Mouse (Mus musculus) brain, embryonic 14.5 days (tissue): Measurements from ENCODE around the gene Proser1. TPM values are rescaled to one million over a fixed set of nuclear protein-coding genes. Genes with fewer than 3 reads are reported as not detected.

Source experiments
- DNase-seq: peaks from one replicate; pipeline ENCODE4 v3.0.0-alpha.2; 2011; ENCODE audit warnings: low read depth
- CTCF ChIP-seq: fragments of 200-500 bp; IDR thresholded peaks from 2 replicates; pipeline ENCODE4 v1.5.1; 2012; ENCODE audit warnings: inconsistent platforms, mild to moderate bottlenecking, moderate library complexity, borderline replicate concordance; ENCODE audit not compliant: insufficient read depth, insufficient read length; ENCODE audit errors: extremely low read depth
- POLR2A ChIP-seq: fragments of 200-500 bp; IDR thresholded peaks from 2 replicates; pipeline ENCODE4 v1.6.1; 2012; ENCODE audit warnings: mild to moderate bottlenecking, inconsistent platforms, borderline replicate concordance; ENCODE audit not compliant: poor library complexity, insufficient read depth, insufficient read length, severe bottlenecking; ENCODE audit errors: extremely low read depth
- polyA plus RNA-seq: library from polyadenylated mRNA; depleted of rRNA; stranded (reverse); fragments of >200 nt; gene quantifications from 2 replicates; pipeline ENCODE4 v1.2.3, GENCODE M21; 2012; rRNA removed

Gene Proser1
- polyA plus RNA-seq, 1 experiment, result 30.7 TPM

DNA sequence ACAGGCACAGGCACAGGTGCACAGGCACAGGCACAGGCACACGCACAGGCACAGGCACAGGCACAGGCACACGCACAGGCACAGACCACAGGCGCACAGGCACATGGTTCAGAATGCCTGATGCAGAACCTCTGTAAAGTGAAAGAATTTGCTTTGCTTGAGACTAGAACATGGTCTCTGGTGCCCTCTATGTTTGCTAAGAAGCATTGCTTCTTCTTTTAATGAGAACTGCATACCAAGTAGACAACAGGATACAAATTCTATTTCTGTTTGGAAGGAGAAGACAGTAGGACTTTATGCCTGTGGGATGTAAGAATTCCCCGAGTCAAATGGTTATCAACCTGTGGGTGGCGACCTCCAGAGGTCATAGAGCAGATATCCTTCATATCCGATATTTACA is 39.0 kb downstream of the Proser1 start:
- TF ChIP-seq CTCF, result peak; percentile 41; the same call in 1 of the 2 replicates
- TF ChIP-seq POLR2A, result no peak

DNA sequence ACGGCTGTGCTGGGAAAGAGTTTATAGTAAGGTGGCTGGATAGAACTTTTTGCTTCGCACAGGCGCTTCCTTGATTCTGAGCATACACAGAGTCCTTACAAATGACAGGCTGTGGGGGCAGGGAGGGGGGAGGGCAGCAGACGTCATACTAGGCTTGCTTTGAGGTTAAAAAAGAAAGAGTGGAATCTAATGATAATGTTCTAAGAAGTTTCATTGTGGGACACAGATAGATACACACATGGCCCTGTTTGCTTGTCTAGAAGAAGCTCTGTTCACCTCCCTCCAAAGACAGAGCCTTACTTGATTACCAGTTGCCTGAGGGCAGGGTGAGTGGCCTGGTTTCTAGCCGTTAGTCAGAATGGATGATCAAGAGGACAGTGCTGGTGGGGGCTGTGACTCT is 49.6 kb downstream of the Proser1 start:
- DNase-seq, result no peak
- TF ChIP-seq CTCF (no peak), POLR2A (no peak)

More for the DNA sequence above, 39.0 kb downstream of the Proser1 start:
- peak; percentile 74 for DNase-seq

DNA sequence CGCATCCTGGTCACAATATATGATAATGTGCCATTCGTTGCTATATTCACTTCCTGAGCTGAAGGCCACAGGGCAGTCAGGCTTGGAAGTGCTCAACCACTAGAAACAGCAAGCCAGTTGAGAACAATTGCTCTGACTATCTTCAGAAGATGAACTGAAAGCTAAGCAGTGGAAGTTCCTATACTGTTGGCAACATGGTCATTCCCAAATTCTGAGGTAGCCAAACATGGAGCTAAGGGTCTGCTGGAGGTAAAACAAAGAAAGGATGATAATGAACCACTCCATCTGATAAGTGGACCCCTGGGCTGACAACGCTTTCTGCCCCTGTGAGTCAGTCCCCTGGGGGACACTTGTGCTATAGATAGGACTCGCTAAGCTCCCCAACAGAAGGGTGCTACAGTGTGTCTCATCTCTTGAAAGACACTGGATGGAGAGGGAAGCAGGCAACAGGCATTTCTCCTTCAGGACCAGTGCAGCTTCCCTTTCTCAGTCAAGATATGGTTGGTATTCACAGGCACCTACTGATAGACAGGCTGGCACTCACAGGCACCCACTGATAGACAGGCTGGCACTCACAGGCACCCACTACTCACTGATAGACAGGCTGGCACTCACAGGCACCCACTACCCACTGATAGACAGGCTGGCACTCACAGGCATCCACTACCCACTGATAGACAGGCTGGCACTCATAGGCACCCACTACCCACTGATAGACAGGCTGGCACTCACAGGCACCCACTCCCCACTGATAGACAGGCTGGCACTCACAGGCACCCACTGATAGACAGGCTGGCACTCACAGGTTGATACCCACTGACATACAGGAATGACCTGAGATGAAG is 51.0 kb downstream of the Proser1 start:
- DNase-seq, result peak; percentile 51
- no peak for TF ChIP-seq POLR2A
- no peak for TF ChIP-seq CTCF

DNA sequence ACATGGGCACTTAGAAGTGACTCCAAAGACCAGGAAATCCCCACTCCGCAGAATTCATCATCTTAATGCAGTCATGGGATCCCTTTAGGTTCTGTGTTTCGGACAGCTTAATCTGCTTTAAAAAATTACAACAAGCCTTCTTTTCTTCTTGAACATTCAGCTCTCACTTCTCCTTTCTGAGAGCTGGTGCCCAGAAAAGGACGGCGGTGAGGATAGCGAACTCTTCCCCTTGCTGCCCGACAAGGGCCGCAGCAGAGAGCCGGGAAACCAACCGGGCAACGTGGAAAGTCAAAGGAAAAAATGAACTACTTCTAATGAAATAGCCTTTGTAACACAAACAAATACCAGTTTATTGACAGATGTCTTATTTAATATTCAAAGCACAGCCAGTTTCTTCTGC is 59.3 kb downstream of the Proser1 start:
- TF ChIP-seq POLR2A (no peak), CTCF (no peak)
- peak; percentile 24 for DNase-seq

DNA sequence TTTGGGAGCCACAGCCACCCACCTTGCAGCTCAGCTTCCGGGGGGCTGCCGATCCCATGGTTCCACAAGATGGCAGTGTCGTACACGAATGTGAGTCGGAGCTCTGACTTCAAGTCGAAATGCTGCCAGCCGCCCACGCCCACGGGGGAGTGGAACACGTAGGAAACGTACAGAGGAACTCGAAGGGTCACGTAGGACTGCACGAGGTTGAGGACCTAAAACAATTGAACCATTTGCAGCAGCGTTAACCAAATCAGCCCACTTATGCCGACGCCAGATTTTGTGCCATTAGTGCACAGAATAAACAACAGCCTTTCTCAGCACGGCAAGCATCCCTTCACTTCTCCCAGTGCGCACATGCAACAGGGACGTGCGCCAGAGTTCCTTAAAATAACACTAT is 62.3 kb downstream of the Proser1 start:
- TF ChIP-seq CTCF (peak; percentile 86), POLR2A (no peak)
- DNase-seq, result peak; percentile 92

DNA sequence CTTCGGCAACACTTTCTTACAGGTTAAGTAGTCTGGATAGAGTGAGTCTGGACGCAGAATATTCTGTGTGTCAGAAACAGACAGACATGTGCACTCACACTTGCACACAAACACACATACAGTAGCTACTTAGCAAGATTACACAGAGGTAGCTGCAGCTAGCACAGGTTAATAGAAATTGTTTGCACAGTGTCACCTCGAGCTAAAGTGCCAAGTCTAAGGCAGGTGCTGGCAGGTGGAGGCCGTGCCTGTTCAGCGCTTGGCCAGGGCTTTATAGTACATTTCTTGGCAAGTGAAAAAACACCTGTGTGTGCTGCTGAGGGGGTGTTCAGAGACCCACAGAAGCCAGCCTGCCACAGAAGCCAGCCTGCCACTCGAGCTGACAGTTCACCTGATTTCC is 66.8 kb downstream of the Proser1 start:
- no peak for DNase-seq
- no peak for TF ChIP-seq CTCF

Other genes starting within 250 kb of the Proser1 start
- 8.9 and 12.2 TPM in 2 replicates for gene Nhlrc3, start 334 bp upstream of the Proser1 start, polyA plus RNA-seq
- not detected in 2 replicates for gene Stoml3, start 25.0 kb downstream of the Proser1 start, polyA plus RNA-seq
- gene Frem2, start 193.7 kb downstream of the Proser1 start, polyA plus RNA-seq, result 2.5 and 5.8 TPM in 2 replicates